Mouse (Mus musculus): ENCODE results near the gene Usf3.

- no peak for TF ChIP-seq CTCF (conservative IDR thresholded peaks at IDR 0.05; ENCODE audit: low read length)
- no peak for TF ChIP-seq POU5F1 (IDR thresholded peaks at IDR 0.05; ENCODE audit: borderline replicate concordance, low read length)
- TF ChIP-seq NANOG (IDR thresholded peaks at IDR 0.05; ENCODE audit: borderline replicate concordance, low read length): no peak
Observed at GRCm38 (mm10) chr16:44205973-44206372, 32.9 kb downstream of the Usf3 start.

Measured in E14TG2a.4 (cell line).